Mouse (Mus musculus): Measurements from ENCODE around the gene Tsc22d3. TPM values are rescaled to one million over a fixed set of nuclear protein-coding genes. Genes with fewer than 3 reads are reported as not detected.

Gene Tsc22d3
- polyA plus RNA-seq, 1 experiment: 58.3 TPM

DNA sequence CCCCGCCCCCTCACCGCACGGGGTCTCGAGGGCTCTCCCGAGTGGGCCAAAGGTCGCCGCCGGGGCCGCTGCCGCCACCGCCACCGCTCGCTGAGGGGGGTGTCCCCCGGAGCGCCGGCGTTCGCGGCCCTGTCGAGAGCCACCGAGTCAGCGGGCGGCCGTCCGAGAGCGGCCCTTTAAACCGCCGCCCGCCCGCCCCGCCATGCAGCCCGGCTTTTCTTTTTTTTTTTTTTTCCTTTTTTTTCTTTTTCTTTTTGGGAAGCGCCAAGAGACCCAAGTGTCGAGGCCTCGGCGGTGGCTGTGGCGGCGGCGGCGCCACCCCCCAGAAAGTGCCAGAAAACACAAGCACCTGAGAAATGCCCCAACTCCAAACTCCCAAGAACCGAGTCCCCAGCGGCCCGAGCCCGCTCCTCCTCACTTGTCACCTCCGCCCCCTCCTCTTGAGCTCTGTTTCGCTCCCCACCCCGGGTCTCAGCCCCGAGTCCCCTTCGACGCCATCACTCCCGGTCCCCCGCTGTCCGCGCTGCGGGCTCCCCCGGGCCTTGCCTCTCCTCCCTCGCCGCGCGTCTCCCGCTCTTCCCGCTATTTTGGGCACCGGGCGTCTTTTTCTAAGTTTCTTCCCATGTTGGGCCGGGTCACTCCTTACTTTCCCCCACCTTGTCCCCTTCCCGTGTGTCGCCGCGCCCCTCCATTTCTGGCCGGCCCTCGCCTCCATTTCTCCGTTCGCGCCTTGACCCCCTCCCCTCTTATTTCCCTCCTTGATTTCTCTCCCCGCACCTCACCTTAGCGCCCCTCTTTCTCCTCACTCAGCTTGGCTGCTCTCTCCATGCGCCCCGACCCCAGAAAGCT, 674 bp downstream of the Tsc22d3 start:
- Histone ChIP-seq H3K4me3 (ENCODE audit: low read depth, low read length) (peak overlapping the region; percentile 80), H3K36me3 (ENCODE audit: control insufficient read depth, insufficient read depth, low read length) (no peaks in the 10 kb centered on the region), H3K4me1 (ENCODE audit: control insufficient read depth, insufficient read depth, insufficient read length, low read length) (no peaks in the 10 kb centered on the region), H3K27me3 (ENCODE audit: control insufficient read depth, insufficient read depth, low read length) (no peaks in the 10 kb centered on the region), H3K27ac (ENCODE audit: insufficient read depth, low read depth, low read length) (no peak overlapping the region)
- 13% methylated on average over 63 of the region's 78 CpGs for WGBS
- no peak for TF ChIP-seq CTCF (IDR thresholded peaks at IDR 0.05; ENCODE audit: extremely low read depth, insufficient read length, insufficient replicate concordance, low read depth, low read length)
- no peak for TF ChIP-seq POLR2A (IDR thresholded peaks at IDR 0.05; ENCODE audit: low read depth, low read length)

- H3K27me3 ChIP-seq (ENCODE audit: control insufficient read depth, insufficient read depth, low read length): no peaks in the 10 kb centered on the region
- no peak overlapping the region; the same call in 1 of the 2 replicates for H3K27ac ChIP-seq (ENCODE audit: insufficient read depth, low read depth, low read length)
- TF ChIP-seq POLR2A (IDR thresholded peaks at IDR 0.05; ENCODE audit: low read depth, low read length) (no peak), CTCF (IDR thresholded peaks at IDR 0.05; ENCODE audit: extremely low read depth, insufficient read length, insufficient replicate concordance, low read depth, low read length) (no peak)
- WGBS: 14% methylated on average over 90 of the region's 109 CpGs
- no peaks in the 10 kb centered on the region for H3K36me3 ChIP-seq (ENCODE audit: control insufficient read depth, insufficient read depth, low read length)
- H3K4me1 ChIP-seq (ENCODE audit: control insufficient read depth, insufficient read depth, insufficient read length, low read length): no peaks in the 10 kb centered on the region
- H3K4me3 ChIP-seq (ENCODE audit: low read depth, low read length): peak overlapping the region; percentile 80
Measured at GRCm38 (mm10) chrX:140598850-140599560, 1.5 kb downstream of the Tsc22d3 start.

- 11% methylated on average over 38 of the region's 48 CpGs for WGBS
- Histone ChIP-seq H3K27me3 (ENCODE audit: control insufficient read depth, insufficient read depth, low read length) (no peaks in the 10 kb centered on the region), H3K27ac (ENCODE audit: insufficient read depth, low read depth, low read length) (no peak overlapping the region), H3K4me1 (ENCODE audit: control insufficient read depth, insufficient read depth, insufficient read length, low read length) (no peaks in the 10 kb centered on the region), H3K36me3 (ENCODE audit: control insufficient read depth, insufficient read depth, low read length) (no peaks in the 10 kb centered on the region), H3K4me3 (ENCODE audit: low read depth, low read length) (peak overlapping the region; percentile 80)
- TF ChIP-seq POLR2A (IDR thresholded peaks at IDR 0.05; ENCODE audit: low read depth, low read length) (no peak), CTCF (IDR thresholded peaks at IDR 0.05; ENCODE audit: extremely low read depth, insufficient read length, insufficient replicate concordance, low read depth, low read length) (no peak)
Measured at GRCm38 (mm10) chrX:140598194-140598849, 2.1 kb downstream of the Tsc22d3 start.

DNA sequence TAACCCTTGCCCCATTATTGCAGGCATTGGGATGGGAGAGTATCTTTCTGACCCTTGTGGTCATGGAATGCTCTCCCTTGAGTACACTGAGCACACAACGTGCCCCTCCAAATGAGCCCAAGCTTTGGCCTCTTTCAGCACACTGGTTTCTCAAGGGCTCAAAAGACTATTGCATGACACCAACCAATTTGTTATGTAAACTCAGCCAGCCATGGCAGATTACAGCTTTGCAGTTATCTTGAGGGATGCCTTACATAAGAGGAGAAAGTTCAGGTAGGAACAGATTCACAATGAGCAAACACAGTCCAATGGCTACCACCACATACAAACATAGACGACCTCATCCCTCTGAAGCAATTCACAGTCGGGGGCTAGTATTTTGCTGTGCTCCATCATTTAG, 9.3 kb downstream of the Tsc22d3 start:
- Histone ChIP-seq H3K27me3 (ENCODE audit: control insufficient read depth, insufficient read depth, low read length) (no peaks in the 10 kb centered on the region), H3K36me3 (ENCODE audit: control insufficient read depth, insufficient read depth, low read length) (no peaks in the 10 kb centered on the region), H3K27ac (ENCODE audit: insufficient read depth, low read depth, low read length) (no peak overlapping the region), H3K4me1 (ENCODE audit: control insufficient read depth, insufficient read depth, insufficient read length, low read length) (no peaks in the 10 kb centered on the region; the same call in 1 of the 2 replicates), H3K4me3 (ENCODE audit: low read depth, low read length) (no peak overlapping the region)
- 42% methylated on average over 3 of the region's 3 CpGs for WGBS
- TF ChIP-seq POLR2A (IDR thresholded peaks at IDR 0.05; ENCODE audit: low read depth, low read length): no peak
- no peak for TF ChIP-seq CTCF (IDR thresholded peaks at IDR 0.05; ENCODE audit: extremely low read depth, insufficient read length, insufficient replicate concordance, low read depth, low read length)

DNA sequence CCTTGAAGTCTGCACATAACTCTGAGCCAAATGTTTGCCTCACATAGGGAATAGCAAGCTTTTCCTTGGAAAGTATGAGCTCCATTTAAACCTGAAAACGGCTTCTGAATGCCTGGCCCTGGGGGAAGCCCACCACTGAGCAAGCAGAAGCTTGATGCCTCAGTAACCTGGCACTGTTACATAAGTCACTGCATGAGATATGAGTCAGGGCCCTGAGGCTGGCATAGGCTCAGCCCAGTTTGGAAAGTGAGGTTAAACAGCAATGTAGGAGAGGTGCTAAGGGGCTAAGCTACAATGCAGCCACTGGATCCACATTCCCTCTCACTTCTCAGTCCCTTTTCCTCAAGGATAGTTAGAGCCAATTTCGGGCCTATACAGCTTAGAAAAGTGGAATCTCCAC, 10.3 kb downstream of the Tsc22d3 start:
- no peak overlapping the region for H3K4me3 ChIP-seq (ENCODE audit: low read depth, low read length)
- H3K27ac ChIP-seq (ENCODE audit: insufficient read depth, low read depth, low read length): no peak overlapping the region
- H3K27me3 ChIP-seq (ENCODE audit: control insufficient read depth, insufficient read depth, low read length): no peaks in the 10 kb centered on the region
- 79% methylated on average over 2 of the region's 2 CpGs for WGBS
- no peak for TF ChIP-seq POLR2A (IDR thresholded peaks at IDR 0.05; ENCODE audit: low read depth, low read length)
- TF ChIP-seq CTCF (IDR thresholded peaks at IDR 0.05; ENCODE audit: extremely low read depth, insufficient read length, insufficient replicate concordance, low read depth, low read length): no peak
- H3K4me1 ChIP-seq (ENCODE audit: control insufficient read depth, insufficient read depth, insufficient read length, low read length): no peaks in the 10 kb centered on the region; the same call in 1 of the 2 replicates
- no peaks in the 10 kb centered on the region for H3K36me3 ChIP-seq (ENCODE audit: control insufficient read depth, insufficient read depth, low read length)

GRCm38 (mm10) chrX:140589194-140589751, 11.2 kb downstream of the Tsc22d3 start:
- Histone ChIP-seq H3K27me3 (ENCODE audit: control insufficient read depth, insufficient read depth, low read length) (no peaks in the 10 kb centered on the region), H3K36me3 (ENCODE audit: control insufficient read depth, insufficient read depth, low read length) (no peaks in the 10 kb centered on the region), H3K27ac (ENCODE audit: insufficient read depth, low read depth, low read length) (no peak overlapping the region), H3K4me1 (ENCODE audit: control insufficient read depth, insufficient read depth, insufficient read length, low read length) (no peaks in the 10 kb centered on the region; the same call in 1 of the 2 replicates), H3K4me3 (ENCODE audit: low read depth, low read length) (no peak overlapping the region)
- TF ChIP-seq CTCF (IDR thresholded peaks at IDR 0.05; ENCODE audit: extremely low read depth, insufficient read length, insufficient replicate concordance, low read depth, low read length) (no peak), POLR2A (IDR thresholded peaks at IDR 0.05; ENCODE audit: low read depth, low read length) (no peak)
- WGBS: 66% methylated on average over 4 of the region's 4 CpGs
